Mouse (Mus musculus): ENCODE data around the gene Mpi. TPM values are rescaled to one million over a fixed set of nuclear protein-coding genes. Genes with fewer than 3 reads are reported as not detected.

Mpi gene
- polyA plus RNA-seq, 1 experiment from 2014 or later = 79.2 TPM

DNA sequence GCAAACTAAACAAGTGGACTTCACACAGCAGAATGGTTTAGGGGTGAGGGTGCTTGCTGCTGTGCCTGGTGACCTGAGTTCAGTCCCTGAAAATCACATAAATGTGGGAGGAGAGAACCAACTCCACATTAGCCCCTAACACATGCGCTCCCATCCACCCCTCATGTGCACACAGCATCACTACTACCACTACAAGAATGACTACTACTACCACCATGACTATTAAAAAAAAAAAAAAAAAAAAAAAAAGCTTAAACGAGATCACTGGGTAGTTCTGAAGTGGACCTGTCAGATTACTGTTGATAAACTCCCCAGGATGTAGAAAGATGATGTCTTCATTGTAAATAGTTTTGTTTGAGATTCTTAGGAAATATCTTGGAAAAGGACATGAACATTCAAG, 7.0 kb upstream of the Mpi start:
- Histone ChIP-seq H3K27ac (no peak overlapping the region), H3K36me3 (no peaks in the 10 kb centered on the region), H3K27me3 (no peaks in the 10 kb centered on the region), H3K4me2 (replicated peaks) (no peak overlapping the region), H3K4me3 (replicated peaks) (no peak overlapping the region), H3K4me1 (replicated peaks) (peaks cover 29% of the 10 kb centered on the region), H3K9ac (replicated peaks) (no peak overlapping the region), H3K9me3 (no peaks in the 10 kb centered on the region)
- no peak for ATAC-seq
- WGBS = 74% methylated on average over 2 of the region's 2 CpGs

DNA sequence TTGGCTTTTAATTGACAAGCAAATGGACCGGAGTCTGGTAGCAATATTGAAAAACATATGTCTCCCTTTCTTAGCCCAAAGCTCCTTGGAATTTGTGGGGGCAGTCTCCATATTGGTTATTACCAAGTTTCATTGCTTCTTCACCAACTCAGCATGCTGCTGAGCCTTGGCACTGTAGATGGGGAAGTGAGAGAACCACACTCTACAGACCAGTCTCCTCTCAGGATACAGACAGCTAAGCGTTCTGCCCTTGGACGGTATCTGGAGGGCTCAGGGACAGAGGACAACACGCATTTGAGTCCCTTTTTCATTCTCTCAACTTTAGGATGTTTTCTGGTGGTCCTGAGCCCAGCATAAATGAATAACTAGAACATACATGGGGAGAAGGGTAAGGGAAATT, 6.1 kb upstream of the Mpi start:
- Histone ChIP-seq H3K9me3 (no peaks in the 10 kb centered on the region), H3K9ac (replicated peaks) (no peak overlapping the region), H3K27me3 (no peaks in the 10 kb centered on the region), H3K4me2 (replicated peaks) (no peak overlapping the region), H3K36me3 (no peaks in the 10 kb centered on the region), H3K4me1 (replicated peaks) (peaks cover 33% of the 10 kb centered on the region), H3K4me3 (replicated peaks) (no peak overlapping the region), H3K27ac (no peak overlapping the region)
- ATAC-seq = no peak
- 91% methylated on average over 4 of the region's 4 CpGs for WGBS

DNA sequence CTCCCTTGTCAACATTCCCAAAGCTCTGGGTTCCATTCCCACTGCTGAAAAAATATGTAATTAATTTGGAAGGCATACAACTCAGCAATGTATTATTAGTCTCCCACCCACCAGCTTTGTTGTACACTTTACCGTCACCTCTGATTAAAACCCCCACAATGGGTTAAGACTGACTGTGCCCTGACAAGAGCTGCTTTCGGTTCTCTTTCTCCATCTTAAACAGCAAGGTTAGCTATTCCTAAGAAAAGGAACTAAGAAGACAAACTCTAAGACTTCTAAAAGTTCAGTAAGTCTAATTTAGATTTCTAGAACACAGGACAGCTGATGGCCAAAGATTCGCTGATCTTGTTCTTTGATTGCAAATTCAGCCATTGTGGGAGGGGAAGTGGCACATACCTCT, 4.7 kb upstream of the Mpi start:
- 78% methylated on average over 3 of the region's 3 CpGs for WGBS

DNA sequence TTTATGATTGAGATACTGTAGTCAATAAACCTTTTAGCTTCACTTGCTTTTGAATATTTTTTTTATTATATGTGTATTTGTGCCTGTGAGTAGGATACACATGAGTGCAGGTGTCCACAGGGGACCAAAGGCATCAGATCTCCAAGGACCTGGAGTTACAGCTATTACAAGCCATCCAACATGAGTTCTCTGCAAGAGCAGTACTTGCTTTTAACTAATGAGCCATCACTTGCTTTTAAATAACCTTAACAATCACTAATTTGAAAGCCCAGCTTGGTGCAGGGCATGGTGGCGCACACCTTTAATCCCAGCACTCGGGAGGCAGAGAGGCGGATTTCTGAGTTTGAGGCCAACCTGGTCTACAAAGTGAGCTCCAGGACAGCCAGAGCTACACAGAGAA, 2.2 kb upstream of the Mpi start:
- Histone ChIP-seq H3K4me2 (replicated peaks) (no peak overlapping the region), H3K27me3 (no peaks in the 10 kb centered on the region), H3K9ac (replicated peaks) (no peak overlapping the region), H3K4me1 (replicated peaks) (peaks cover 22% of the 10 kb centered on the region), H3K27ac (no peak overlapping the region), H3K9me3 (no peaks in the 10 kb centered on the region), H3K4me3 (replicated peaks) (no peak overlapping the region), H3K36me3 (peaks cover 11% of the 10 kb centered on the region)
- no peak for ATAC-seq
- 32% methylated on average over 3 of the region's 3 CpGs for WGBS

More for the DNA sequence above, 4.7 kb upstream of the Mpi start:
- Histone ChIP-seq H3K4me3 (replicated peaks) (no peak overlapping the region), H3K27ac (no peak overlapping the region), H3K36me3 (no peaks in the 10 kb centered on the region), H3K27me3 (no peaks in the 10 kb centered on the region), H3K4me1 (replicated peaks) (peaks cover 23% of the 10 kb centered on the region), H3K9me3 (no peaks in the 10 kb centered on the region), H3K9ac (replicated peaks) (no peak overlapping the region), H3K4me2 (replicated peaks) (no peak overlapping the region)
- no peak for ATAC-seq

DNA sequence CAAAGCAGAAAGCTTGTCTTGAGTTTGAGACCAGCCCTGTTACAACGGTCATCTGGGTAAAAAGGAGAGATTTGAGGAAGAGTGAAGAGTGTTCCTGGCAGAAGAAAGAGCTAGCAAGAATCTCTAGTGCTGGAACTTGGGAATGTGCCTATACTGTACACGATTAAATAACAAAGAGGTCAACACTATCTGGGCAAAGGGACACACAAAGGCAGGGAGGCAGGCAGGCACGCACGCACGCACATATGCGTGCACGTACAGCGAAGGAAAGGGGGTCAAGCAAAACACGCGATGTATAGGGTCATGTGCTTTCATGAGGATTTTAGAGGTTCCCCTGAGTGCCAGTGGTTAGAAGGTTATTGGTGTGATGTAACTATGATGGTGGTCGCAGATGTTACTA, 556 bp upstream of the Mpi start:
- H3K9ac ChIP-seq (replicated peaks) = no peak overlapping the region
- no peak overlapping the region for H3K27ac ChIP-seq
- no peak overlapping the region for H3K4me3 ChIP-seq (replicated peaks)
- 73% methylated on average over 11 of the region's 11 CpGs for WGBS
- H3K4me1 ChIP-seq (replicated peaks) = peaks cover 27% of the 10 kb centered on the region
- peak; percentile 52 for ATAC-seq
- H3K9me3 ChIP-seq = no peaks in the 10 kb centered on the region
- no peak overlapping the region for H3K4me2 ChIP-seq (replicated peaks)
- peaks cover 27% of the 10 kb centered on the region for H3K36me3 ChIP-seq
- no peaks in the 10 kb centered on the region for H3K27me3 ChIP-seq

DNA sequence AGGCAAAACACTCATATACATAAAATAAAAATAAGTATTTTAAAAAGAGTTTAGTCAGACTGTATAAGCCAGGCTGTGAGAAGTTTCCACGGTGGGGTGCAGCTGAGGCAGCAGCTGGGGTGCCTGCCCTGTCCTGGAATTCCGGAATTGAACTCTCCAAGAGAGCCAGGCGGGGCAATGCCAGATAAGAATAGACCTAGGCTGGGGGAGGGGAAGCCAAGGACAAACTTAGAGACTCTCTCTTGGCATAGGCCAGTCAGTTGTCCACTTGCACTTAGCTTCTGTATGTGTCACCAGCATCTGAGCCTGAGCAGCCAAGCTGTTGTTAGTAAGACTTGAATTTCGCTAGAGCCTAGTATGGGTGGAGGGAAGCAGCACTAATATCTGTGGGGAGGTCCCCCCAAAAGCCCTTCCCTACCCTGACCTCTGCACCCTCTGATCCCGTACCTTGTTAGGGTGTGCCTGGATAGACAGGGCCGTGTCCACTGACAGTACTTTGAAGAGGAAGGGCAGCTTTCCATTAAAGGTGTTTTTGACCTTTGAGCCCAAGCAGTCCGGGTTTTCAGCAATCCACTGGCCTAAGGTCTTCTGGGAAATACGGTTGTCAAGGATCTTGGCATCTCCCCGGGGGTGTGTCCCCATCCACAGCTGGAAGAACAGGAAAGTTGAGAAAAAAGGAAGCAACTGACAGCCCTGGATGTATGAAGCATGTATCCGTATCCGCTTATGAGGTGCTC, 2.3 kb downstream of the Mpi start:
- H3K27ac ChIP-seq = no peak overlapping the region
- H3K4me3 ChIP-seq (replicated peaks) = no peak overlapping the region
- no peak overlapping the region for H3K9ac ChIP-seq (replicated peaks)
- H3K36me3 ChIP-seq = peaks cover 55% of the 10 kb centered on the region
- H3K9me3 ChIP-seq = no peaks in the 10 kb centered on the region
- H3K27me3 ChIP-seq = no peaks in the 10 kb centered on the region
- 91% methylated on average over 11 of the region's 11 CpGs for WGBS
- H3K4me1 ChIP-seq (replicated peaks) = peaks cover 27% of the 10 kb centered on the region
- no peak overlapping the region for H3K4me2 ChIP-seq (replicated peaks)
- ATAC-seq = no peak

DNA sequence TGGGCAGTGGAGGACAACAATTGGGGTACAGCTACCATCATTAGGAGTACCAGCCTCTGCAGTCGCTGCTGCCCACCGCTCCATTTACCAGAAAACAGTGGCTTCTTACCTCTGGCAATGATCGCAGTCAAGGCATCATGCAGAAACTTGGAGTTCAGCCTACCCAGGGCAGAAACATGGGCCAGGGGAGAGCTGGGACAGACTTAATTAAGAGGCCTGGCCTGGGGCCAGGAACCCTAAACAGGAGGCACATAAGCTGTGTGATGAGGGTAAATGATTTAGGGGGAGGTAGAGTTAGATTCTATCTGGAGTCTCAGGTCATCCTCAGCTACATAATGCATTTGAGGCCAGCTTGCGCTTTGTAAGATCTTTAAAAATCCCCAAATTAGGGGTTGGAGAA, 3.4 kb downstream of the Mpi start:
- Histone ChIP-seq H3K4me3 (replicated peaks) (no peak overlapping the region), H3K36me3 (peaks cover 66% of the 10 kb centered on the region), H3K9ac (replicated peaks) (peak overlapping the region; percentile 5; the same call in 1 of the 2 replicates), H3K9me3 (no peaks in the 10 kb centered on the region), H3K4me2 (replicated peaks) (no peak overlapping the region), H3K27me3 (no peaks in the 10 kb centered on the region), H3K27ac (no peak overlapping the region), H3K4me1 (replicated peaks) (peaks cover 22% of the 10 kb centered on the region)
- no peak for ATAC-seq
- 95% methylated on average over 4 of the region's 4 CpGs for WGBS

DNA sequence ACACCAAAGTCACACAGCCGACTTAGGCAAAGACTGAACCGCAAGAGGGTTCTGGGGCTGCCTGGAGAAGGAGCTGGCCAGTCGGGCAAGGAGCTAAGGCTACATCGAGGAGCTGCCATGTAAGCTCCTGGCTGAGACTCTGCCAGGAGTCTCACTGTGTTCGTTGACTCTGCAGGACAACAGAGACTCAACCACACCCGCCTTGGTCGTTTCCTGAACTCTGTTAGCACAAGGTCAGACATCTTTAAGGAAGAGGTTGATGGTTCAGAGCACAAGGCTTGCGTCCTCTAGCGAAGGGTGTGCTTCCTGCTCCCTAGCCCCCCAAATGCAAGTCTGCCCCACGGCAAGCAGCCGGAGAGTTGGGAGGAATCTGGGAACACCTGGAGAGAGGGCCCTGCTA, 4.7 kb downstream of the Mpi start:
- Histone ChIP-seq H3K9ac (replicated peaks) (no peak overlapping the region), H3K4me3 (replicated peaks) (no peak overlapping the region), H3K27ac (no peak overlapping the region), H3K4me2 (replicated peaks) (no peak overlapping the region), H3K4me1 (replicated peaks) (peaks cover 20% of the 10 kb centered on the region), H3K27me3 (no peaks in the 10 kb centered on the region), H3K36me3 (peaks cover 80% of the 10 kb centered on the region), H3K9me3 (no peaks in the 10 kb centered on the region)
- WGBS = 92% methylated on average over 11 of the region's 11 CpGs
- no peak for ATAC-seq

DNA sequence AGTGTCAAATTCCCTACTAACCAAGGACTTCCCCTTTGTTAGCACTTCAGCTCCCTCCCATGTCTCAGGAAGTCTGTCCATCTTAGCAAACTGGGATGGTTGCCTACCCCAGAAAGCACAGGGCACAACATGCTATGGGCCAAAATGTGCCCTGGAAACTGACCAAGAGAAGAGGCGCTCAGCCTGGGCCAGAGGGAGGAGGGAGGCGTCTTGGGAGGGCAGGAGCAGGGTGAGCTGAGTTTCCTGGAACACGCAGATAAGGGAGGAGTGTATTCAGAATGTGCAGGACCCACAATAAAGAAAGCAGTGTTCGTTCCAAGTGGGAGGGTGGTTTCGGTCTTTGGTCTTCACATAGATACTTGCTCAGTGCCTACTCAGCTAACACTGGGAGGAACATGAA, 5.3 kb downstream of the Mpi start:
- no peaks in the 10 kb centered on the region for H3K9me3 ChIP-seq
- peaks cover 85% of the 10 kb centered on the region for H3K36me3 ChIP-seq
- H3K27me3 ChIP-seq = no peaks in the 10 kb centered on the region
- H3K27ac ChIP-seq = no peak overlapping the region
- H3K4me1 ChIP-seq (replicated peaks) = peaks cover 18% of the 10 kb centered on the region
- ATAC-seq = no peak
- H3K4me2 ChIP-seq (replicated peaks) = no peak overlapping the region
- H3K4me3 ChIP-seq (replicated peaks) = no peak overlapping the region
- WGBS = 93% methylated on average over 5 of the region's 5 CpGs
- no peak overlapping the region for H3K9ac ChIP-seq (replicated peaks)

DNA sequence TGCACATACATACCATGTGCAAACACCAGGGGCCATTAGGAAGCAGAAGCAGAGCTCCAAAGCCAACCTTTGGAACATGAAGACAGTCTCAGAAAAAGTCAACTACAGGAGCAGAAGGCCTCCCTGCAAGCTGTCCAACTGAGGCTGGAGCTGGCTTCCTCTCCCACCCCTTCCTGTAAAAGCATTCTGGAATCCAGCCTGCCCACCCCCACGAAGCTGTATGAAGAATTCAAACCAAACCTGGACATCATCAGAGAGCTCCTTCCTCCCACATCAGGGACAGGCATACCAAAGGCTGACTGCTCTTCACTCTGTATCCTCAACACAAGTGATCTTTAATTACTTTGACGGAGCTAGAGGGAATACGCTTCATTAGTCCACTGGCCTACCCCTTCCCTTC, 8.6 kb downstream of the Mpi start:
- H3K27me3 ChIP-seq = no peaks in the 10 kb centered on the region
- H3K4me2 ChIP-seq (replicated peaks) = no peak overlapping the region
- 79% methylated on average over 3 of the region's 3 CpGs for WGBS
- no peak overlapping the region for H3K9ac ChIP-seq (replicated peaks)
- H3K9me3 ChIP-seq = no peaks in the 10 kb centered on the region
- no peak overlapping the region for H3K27ac ChIP-seq
- peaks cover 96% of the 10 kb centered on the region for H3K36me3 ChIP-seq
- H3K4me3 ChIP-seq (replicated peaks) = no peak overlapping the region
- ATAC-seq = no peak
- H3K4me1 ChIP-seq (replicated peaks) = peaks cover 9% of the 10 kb centered on the region

DNA sequence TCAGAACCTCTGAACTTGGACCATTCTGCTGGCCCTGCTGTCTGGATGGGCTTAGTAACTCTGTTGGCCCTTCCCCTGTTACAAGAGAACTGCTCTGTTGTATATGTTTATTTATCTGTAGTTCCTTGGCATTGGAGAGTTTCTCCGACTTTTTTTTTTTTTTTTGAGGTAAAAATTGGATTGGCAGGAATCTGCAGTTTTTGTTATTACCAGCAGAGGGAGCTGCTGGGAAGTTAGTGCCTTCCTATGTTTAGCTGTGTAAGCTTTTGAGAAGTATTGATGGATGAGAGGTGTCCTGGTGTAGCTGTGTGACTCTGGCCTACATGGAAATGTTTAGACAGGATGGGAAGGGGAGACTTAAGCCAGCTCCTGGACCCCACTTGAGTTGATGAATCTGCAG, 11.3 kb downstream of the Mpi start:
- Histone ChIP-seq H3K4me1 (replicated peaks) (peaks cover 21% of the 10 kb centered on the region), H3K27me3 (no peaks in the 10 kb centered on the region), H3K9ac (replicated peaks) (no peak overlapping the region), H3K27ac (no peak overlapping the region), H3K9me3 (no peaks in the 10 kb centered on the region), H3K4me2 (replicated peaks) (no peak overlapping the region), H3K4me3 (replicated peaks) (no peak overlapping the region), H3K36me3 (peaks cover 73% of the 10 kb centered on the region)
- 12% methylated on average over 1 of the region's 1 CpGs for whole genome bisulfite sequencing
- no peak for ATAC-seq

DNA sequence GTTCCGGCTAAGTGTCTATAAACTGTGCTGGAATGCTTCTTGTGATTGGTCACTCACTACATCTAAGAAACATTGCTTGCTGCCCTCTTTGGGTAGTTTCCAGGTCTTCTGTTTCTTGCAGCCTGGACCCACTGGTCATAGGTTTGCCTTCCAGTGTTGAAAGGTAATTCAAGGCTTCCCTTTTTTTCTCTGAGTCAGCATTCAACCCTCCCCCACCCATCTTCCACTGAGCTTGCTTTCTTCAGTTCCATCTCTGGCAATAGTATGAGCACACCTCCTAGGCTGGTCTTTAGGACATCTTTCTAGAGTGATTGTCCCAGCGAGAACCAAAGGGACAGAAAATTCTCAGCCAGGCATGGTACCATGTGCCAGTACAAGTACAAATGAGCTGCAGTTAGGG, 13.0 kb downstream of the Mpi start:
- Histone ChIP-seq H3K27ac (no peak overlapping the region), H3K27me3 (no peaks in the 10 kb centered on the region), H3K4me1 (replicated peaks) (peaks cover 21% of the 10 kb centered on the region), H3K4me2 (replicated peaks) (no peak overlapping the region), H3K36me3 (peaks cover 59% of the 10 kb centered on the region), H3K9ac (replicated peaks) (no peak overlapping the region), H3K9me3 (no peaks in the 10 kb centered on the region), H3K4me3 (replicated peaks) (no peak overlapping the region)
- WGBS = 94% methylated on average over 2 of the region's 2 CpGs
- ATAC-seq = no peak

DNA sequence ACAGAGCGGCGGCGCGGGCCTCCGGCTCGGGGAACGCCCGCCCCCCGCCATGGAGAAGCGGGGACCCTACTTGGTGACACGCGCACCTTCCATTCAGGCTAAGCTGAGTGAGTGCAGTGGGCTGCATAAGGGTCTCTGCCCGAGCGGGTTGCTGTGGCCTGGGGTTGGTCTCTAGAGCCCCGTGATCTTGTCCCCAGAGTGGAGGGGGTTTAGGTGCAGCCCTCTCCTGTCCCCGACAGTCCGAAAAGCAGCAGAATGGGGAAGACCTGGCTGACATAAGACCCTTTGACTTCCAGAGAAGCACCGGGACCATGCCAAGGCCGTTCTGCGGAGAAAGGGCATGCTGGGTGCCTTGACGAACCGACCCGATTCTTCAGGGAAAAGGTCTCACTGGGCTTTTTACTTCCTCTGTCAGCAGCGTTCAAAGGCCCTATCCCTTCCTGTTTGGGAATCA, 14.8 kb downstream of the Mpi start:
- peaks cover 58% of the 10 kb centered on the region for H3K36me3 ChIP-seq
- peak; percentile 84 for ATAC-seq
- under 1% methylated on average over 24 of the region's 24 CpGs for WGBS

More for the DNA sequence above, 14.8 kb downstream of the Mpi start:
- peak overlapping the region; percentile 90 for H3K27ac ChIP-seq
- H3K4me1 ChIP-seq (replicated peaks) = peaks cover 21% of the 10 kb centered on the region
- H3K27me3 ChIP-seq = no peaks in the 10 kb centered on the region
- H3K9me3 ChIP-seq = no peaks in the 10 kb centered on the region
- H3K4me2 ChIP-seq (replicated peaks) = peak overlapping the region; percentile 87
- peak overlapping the region; percentile 72 for H3K4me3 ChIP-seq (replicated peaks)
- H3K9ac ChIP-seq (replicated peaks) = peak overlapping the region; percentile 86
